Mouse (Mus musculus) midbrain, embryonic 12.5 days (tissue): ENCODE measurements around the gene Prr18. TPM values are rescaled to one million over a fixed set of nuclear protein-coding genes. Genes with fewer than 3 reads are reported as not detected.

Source experiments
- ATAC-seq: fragments of 200-750 bp; cut with Nextera tagmentation; 2 replicates; pipeline ENCODE4 v1.8.0; 2017; ENCODE audit warnings: low read depth, moderate TSS enrichment, moderate library complexity; ENCODE audit not compliant: low FRiP score
- H3K27ac ChIP-seq: fragments of 300-500 bp; sonication (generic); replicated peaks from 2 replicates; pipeline ENCODE4 v1.5.1; 2016; ENCODE audit warnings: mild to moderate bottlenecking
- H3K27me3 ChIP-seq: fragments of 300-500 bp; sonication (generic); 2 replicates; pipeline ENCODE4 v1.6.1; 2016; ENCODE audit warnings: mild to moderate bottlenecking
- H3K36me3 ChIP-seq: fragments of 300-500 bp; sonication (generic); 2 replicates; pipeline ENCODE4 v1.6.1; 2016
- H3K4me1 ChIP-seq: fragments of 300-500 bp; sonication (generic); 2 replicates; pipeline ENCODE4 v1.6.1; 2016
- H3K4me2 ChIP-seq: fragments of 300-500 bp; sonication (generic); replicated peaks from 2 replicates; pipeline ENCODE4 v1.6.1; 2016; ENCODE audit warnings: mild to moderate bottlenecking, moderate library complexity
- H3K4me3 ChIP-seq: fragments of 300-500 bp; sonication (generic); 2 replicates; pipeline ENCODE4 v1.5.1; 2016; ENCODE audit warnings: mild to moderate bottlenecking
- H3K9ac ChIP-seq: fragments of 300-500 bp; sonication (generic); replicated peaks from 2 replicates; pipeline ENCODE4 v1.6.1; 2016; ENCODE audit warnings: mild to moderate bottlenecking, moderate library complexity
- H3K9me3 ChIP-seq: fragments of 300-500 bp; sonication (generic); 2 replicates; pipeline ENCODE4 v1.6.1; 2016; ENCODE audit warnings: mild to moderate bottlenecking
- WGBS: fragments of 180-500 bp; shearing (Covaris S2); methylation state at CpG from one replicate; pipeline ENCODE4 v1.1.7; 2016; 5-methylcytosine and 5-hydroxymethylcytosine counted together
- polyA plus RNA-seq: library from polyadenylated mRNA; unstranded; fragments of >200 nt; fragmentation: Nextera tagmentation; extraction: Ambion mirVana; gene quantifications from 2 replicates; pipeline ENCODE4 v1.2.1, GENCODE M21; 2016

The Prr18 gene
- polyA plus RNA-seq, 1 experiment from 2014 or later = 4.1 TPM

- Histone ChIP-seq H3K9ac (no peak overlapping the region), H3K4me3 (no peak overlapping the region), H3K4me2 (no peak overlapping the region), H3K27me3 (peaks cover 50% of the 10 kb centered on the region), H3K9me3 (no peaks in the 10 kb centered on the region), H3K36me3 (no peaks in the 10 kb centered on the region), H3K4me1 (peaks cover 22% of the 10 kb centered on the region), H3K27ac (no peak overlapping the region)
- no peak for ATAC-seq
- 81% methylated on average over 6 of the region's 6 CpGs for WGBS
These were observed 6.2 kb downstream of the Prr18 start for GRCm38 (mm10) chr17:8343416-8343815.

GRCm38 (mm10) chr17:8347765-8348285 is 10.6 kb downstream of the Prr18 start:
- Histone ChIP-seq H3K9ac (no peak overlapping the region), H3K27ac (0 out of 2 replicates have a peak overlapping the region, but pooled peaks have one; percentile 61), H3K9me3 (no peaks in the 10 kb centered on the region), H3K4me3 (no peak overlapping the region), H3K27me3 (0 out of 2 replicates have a peak, but pooled peaks cover 6% of the 10 kb centered on the region), H3K4me1 (no peaks in the 10 kb centered on the region), H3K36me3 (no peaks in the 10 kb centered on the region), H3K4me2 (no peak overlapping the region)
- 87% methylated on average over 5 of the region's 5 CpGs for WGBS
- ATAC-seq = no peak

- Histone ChIP-seq H3K27ac (no peak overlapping the region), H3K9ac (no peak overlapping the region), H3K27me3 (no peaks in the 10 kb centered on the region), H3K36me3 (no peaks in the 10 kb centered on the region), H3K4me1 (no peaks in the 10 kb centered on the region), H3K9me3 (no peaks in the 10 kb centered on the region), H3K4me3 (no peak overlapping the region), H3K4me2 (no peak overlapping the region)
- ATAC-seq = no peak
- WGBS = 86% methylated on average over 4 of the region's 4 CpGs
These were observed 11.7 kb downstream of the Prr18 start for GRCm38 (mm10) chr17:8348941-8349340.

GRCm38 (mm10) chr17:8351088-8351487 is 13.8 kb downstream of the Prr18 start:
- Histone ChIP-seq H3K27me3 (no peaks in the 10 kb centered on the region), H3K36me3 (no peaks in the 10 kb centered on the region), H3K27ac (no peak overlapping the region), H3K9me3 (no peaks in the 10 kb centered on the region), H3K9ac (no peak overlapping the region), H3K4me2 (no peak overlapping the region), H3K4me3 (no peak overlapping the region), H3K4me1 (no peaks in the 10 kb centered on the region)
- WGBS = 34% methylated on average over 7 of the region's 7 CpGs
- ATAC-seq = no peak

GRCm38 (mm10) chr17:8355692-8356091 is 18.4 kb downstream of the Prr18 start, which contains the start of gene T2:
T2 (plus strand) TSS chr17:8355992.
- Histone ChIP-seq H3K4me2 (no peak within 1 kb of the TSS), H3K4me1 (no peaks in the 10 kb centered on the region), H3K9me3 (no peaks in the 10 kb centered on the region), H3K27ac (no peak within 1 kb of the TSS), H3K36me3 (no peaks in the 10 kb centered on the region), H3K4me3 (no peak within 1 kb of the TSS), H3K27me3 (no peaks in the 10 kb centered on the region; the same call in 1 of the 2 replicates), H3K9ac (0 out of 2 replicates have a peak within 1 kb of the TSS, but pooled peaks have one; percentile 17)
- WGBS = 88% methylated on average over 6 of the region's 6 CpGs
- no peak for ATAC-seq

GRCm38 (mm10) chr17:8357498-8357897 is 20.2 kb downstream of the Prr18 start:
- Histone ChIP-seq H3K27me3 (no peaks in the 10 kb centered on the region; the same call in 1 of the 2 replicates), H3K4me1 (peaks cover 12% of the 10 kb centered on the region), H3K27ac (no peak overlapping the region), H3K9ac (no peak overlapping the region), H3K4me3 (no peak overlapping the region), H3K4me2 (no peak overlapping the region), H3K36me3 (no peaks in the 10 kb centered on the region), H3K9me3 (no peaks in the 10 kb centered on the region)
- ATAC-seq = no peak
- 96% methylated on average over 6 of the region's 6 CpGs for WGBS

- 95% methylated on average over 5 of the region's 5 CpGs for WGBS
These were observed 23.6 kb downstream of the Prr18 start for GRCm38 (mm10) chr17:8360876-8361275.

GRCm38 (mm10) chr17:8361281-8362103 is 24.2 kb downstream of the Prr18 start:
- H3K27me3 ChIP-seq = no peaks in the 10 kb centered on the region; the same call in 1 of the 2 replicates
- no peak overlapping the region for H3K27ac ChIP-seq
- no peak overlapping the region for H3K4me3 ChIP-seq
- H3K9ac ChIP-seq = no peak overlapping the region
- no peaks in the 10 kb centered on the region for H3K36me3 ChIP-seq
- ATAC-seq = no peak
- no peak overlapping the region for H3K4me2 ChIP-seq
- 61% methylated on average over 10 of the region's 10 CpGs for WGBS
- H3K9me3 ChIP-seq = no peaks in the 10 kb centered on the region
- peaks cover 20% of the 10 kb centered on the region for H3K4me1 ChIP-seq

More at GRCm38 (mm10) chr17:8360876-8361275, 23.6 kb downstream of the Prr18 start:
- no peak overlapping the region for H3K27ac ChIP-seq
- no peak overlapping the region for H3K9ac ChIP-seq
- H3K4me1 ChIP-seq = peaks cover 15% of the 10 kb centered on the region
- no peak overlapping the region for H3K4me2 ChIP-seq
- no peaks in the 10 kb centered on the region; the same call in 1 of the 2 replicates for H3K27me3 ChIP-seq
- H3K9me3 ChIP-seq = no peaks in the 10 kb centered on the region
- no peak for ATAC-seq
- no peaks in the 10 kb centered on the region for H3K36me3 ChIP-seq
- no peak overlapping the region for H3K4me3 ChIP-seq

- H3K4me3 ChIP-seq = 0 out of 2 replicates have a peak overlapping the region, but pooled peaks have one; percentile 15
- peaks cover 64% of the 10 kb centered on the region for H3K4me1 ChIP-seq
- H3K9me3 ChIP-seq = no peaks in the 10 kb centered on the region
- 10% methylated on average over 20 of the region's 20 CpGs for WGBS
- H3K4me2 ChIP-seq = peak overlapping the region; percentile 43
- H3K27ac ChIP-seq = peak overlapping the region; percentile 98
- ATAC-seq = peak; percentile 66
- H3K9ac ChIP-seq = peak overlapping the region; percentile 49
- H3K36me3 ChIP-seq = no peaks in the 10 kb centered on the region
- H3K27me3 ChIP-seq = no peaks in the 10 kb centered on the region
These were observed 30.5 kb downstream of the Prr18 start for GRCm38 (mm10) chr17:8367514-8368480.

GRCm38 (mm10) chr17:8368570-8368969 is 31.3 kb downstream of the Prr18 start:
- peaks cover 72% of the 10 kb centered on the region for H3K4me1 ChIP-seq
- peak; percentile 68 for ATAC-seq
- peak overlapping the region; percentile 18; the same call in 1 of the 2 replicates for H3K4me3 ChIP-seq
- no peaks in the 10 kb centered on the region for H3K27me3 ChIP-seq
- no peaks in the 10 kb centered on the region for H3K36me3 ChIP-seq
- peak overlapping the region; percentile 49 for H3K9ac ChIP-seq
- peak overlapping the region; percentile 43 for H3K4me2 ChIP-seq
- 5% methylated on average over 8 of the region's 8 CpGs for WGBS
- no peaks in the 10 kb centered on the region for H3K9me3 ChIP-seq
- H3K27ac ChIP-seq = peak overlapping the region; percentile 98

- no peaks in the 10 kb centered on the region for H3K36me3 ChIP-seq
- no peak overlapping the region for H3K4me3 ChIP-seq
- 47% methylated on average over 2 of the region's 2 CpGs for WGBS
- H3K4me1 ChIP-seq = peaks cover 72% of the 10 kb centered on the region
- H3K27ac ChIP-seq = peak overlapping the region; percentile 98
- H3K9me3 ChIP-seq = no peaks in the 10 kb centered on the region
- ATAC-seq = no peak
- no peak overlapping the region for H3K9ac ChIP-seq
- peak overlapping the region; percentile 43 for H3K4me2 ChIP-seq
- no peaks in the 10 kb centered on the region for H3K27me3 ChIP-seq
These were observed 31.9 kb downstream of the Prr18 start for GRCm38 (mm10) chr17:8369171-8369570.
